Mouse (Mus musculus) heart, embryonic 13.5 days (tissue): ENCODE data around the gene Sec63. TPM values are rescaled to one million over a fixed set of nuclear protein-coding genes. Genes with fewer than 3 reads are reported as not detected.

Experiments used
- ATAC-seq: fragments of 200-750 bp; cut with Nextera tagmentation; 2 replicates; pipeline ENCODE4 v1.8.0; 2017; ENCODE audit warnings: moderate TSS enrichment; ENCODE audit not compliant: insufficient number of reproducible peaks, low FRiP score, low TSS enrichment; ENCODE audit errors: extremely low read depth
- H3K27ac ChIP-seq: fragments of 300-500 bp; sonication (generic); replicated peaks from 2 replicates; pipeline ENCODE4 v1.5.1; 2015; ENCODE audit warnings: moderate library complexity, mild to moderate bottlenecking, inconsistent platforms
- H3K27me3 ChIP-seq: fragments of 300-500 bp; sonication (generic); replicated peaks from 2 replicates; pipeline ENCODE4 v1.6.1; 2015; ENCODE audit warnings: mild to moderate bottlenecking, inconsistent platforms
- H3K36me3 ChIP-seq: fragments of 300-500 bp; sonication (generic); 2 replicates; pipeline ENCODE4 v1.6.1; 2015; ENCODE audit warnings: mild to moderate bottlenecking, inconsistent platforms
- H3K4me1 ChIP-seq: fragments of 300-500 bp; sonication (generic); 2 replicates; pipeline ENCODE4 v1.6.1; 2015; ENCODE audit warnings: inconsistent platforms
- H3K4me2 ChIP-seq: fragments of 300-500 bp; sonication (generic); 2 replicates; pipeline ENCODE4 v1.6.1; 2015; ENCODE audit warnings: inconsistent platforms, mild to moderate bottlenecking, moderate library complexity
- H3K4me3 ChIP-seq: fragments of 300-500 bp; sonication (generic); 2 replicates; pipeline ENCODE4 v1.5.1; 2015; ENCODE audit warnings: moderate library complexity, mild to moderate bottlenecking, inconsistent platforms
- H3K9ac ChIP-seq: fragments of 300-500 bp; sonication (generic); 2 replicates; pipeline ENCODE4 v1.6.1; 2015; ENCODE audit warnings: inconsistent platforms, mild to moderate bottlenecking, moderate library complexity
- H3K9me3 ChIP-seq: fragments of 300-500 bp; sonication (generic); 2 replicates; pipeline ENCODE4 v1.6.1; 2016; ENCODE audit warnings: inconsistent platforms
- WGBS: fragments of 180-500 bp; shearing (Covaris S2); methylation state at CpG from one replicate; pipeline ENCODE4 v1.1.7; 2015; ENCODE audit warnings: mixed read lengths; 5-methylcytosine and 5-hydroxymethylcytosine counted together
- polyA plus RNA-seq: library from polyadenylated mRNA; unstranded; fragments of >200 nt; fragmentation: Nextera tagmentation; extraction: Ambion mirVana; gene quantifications from 2 replicates; pipeline ENCODE4 v1.2.1, GENCODE M21; 2015

The Sec63 gene
- polyA plus RNA-seq, 1 experiment from 2014 or later: 14.7 TPM

GRCm38 (mm10) chr10:42848179-42849080 is 87.1 kb downstream of the Sec63 start:
- no peak for ATAC-seq

GRCm38 (mm10) chr10:42849081-42849400 is 87.7 kb downstream of the Sec63 start:
- Histone ChIP-seq H3K27ac (no peak overlapping the region), H3K36me3 (no peaks in the 10 kb centered on the region), H3K4me3 (no peak overlapping the region), H3K9me3 (peaks cover 4% of the 10 kb centered on the region), H3K4me1 (no peaks in the 10 kb centered on the region), H3K9ac (no peak overlapping the region), H3K4me2 (no peak overlapping the region), H3K27me3 (no peaks in the 10 kb centered on the region)
- 80% methylated on average over 7 of the region's 7 CpGs for WGBS
- ATAC-seq: no peak

More at GRCm38 (mm10) chr10:42848179-42849080, 87.1 kb downstream of the Sec63 start:
- Histone ChIP-seq H3K4me2 (no peak overlapping the region), H3K27ac (no peak overlapping the region), H3K9me3 (no peaks in the 10 kb centered on the region; the same call in 1 of the 2 replicates), H3K4me3 (no peak overlapping the region), H3K4me1 (no peaks in the 10 kb centered on the region), H3K9ac (no peak overlapping the region), H3K27me3 (no peaks in the 10 kb centered on the region; the same call in 1 of the 2 replicates), H3K36me3 (no peaks in the 10 kb centered on the region)
- WGBS: 79% methylated on average over 13 of the region's 13 CpGs

- Histone ChIP-seq H3K4me2 (no peak overlapping the region), H3K27me3 (no peaks in the 10 kb centered on the region), H3K36me3 (no peaks in the 10 kb centered on the region), H3K4me3 (no peak overlapping the region), H3K4me1 (peaks cover 9% of the 10 kb centered on the region), H3K27ac (no peak overlapping the region), H3K9ac (no peak overlapping the region), H3K9me3 (peaks cover 14% of the 10 kb centered on the region)
- WGBS: 59% methylated on average over 4 of the region's 4 CpGs
- no peak for ATAC-seq
Observed at GRCm38 (mm10) chr10:42854838-42855237, 93.5 kb downstream of the Sec63 start.

- ATAC-seq: no peak
- WGBS: 19% methylated on average over 5 of the region's 5 CpGs
- peaks cover 14% of the 10 kb centered on the region for H3K9me3 ChIP-seq
- peaks cover 9% of the 10 kb centered on the region for H3K4me1 ChIP-seq
- no peak overlapping the region for H3K27ac ChIP-seq
- no peaks in the 10 kb centered on the region for H3K27me3 ChIP-seq
- H3K4me3 ChIP-seq: no peak overlapping the region
- H3K4me2 ChIP-seq: no peak overlapping the region
- no peaks in the 10 kb centered on the region for H3K36me3 ChIP-seq
- no peak overlapping the region for H3K9ac ChIP-seq
Observed at GRCm38 (mm10) chr10:42855250-42855649, 94.0 kb downstream of the Sec63 start.

GRCm38 (mm10) chr10:42856574-42856973 is 95.3 kb downstream of the Sec63 start:
- Histone ChIP-seq H3K4me2 (no peak overlapping the region), H3K9me3 (peaks cover 14% of the 10 kb centered on the region), H3K4me3 (no peak overlapping the region), H3K9ac (no peak overlapping the region), H3K27ac (no peak overlapping the region), H3K36me3 (no peaks in the 10 kb centered on the region), H3K4me1 (peaks cover 9% of the 10 kb centered on the region), H3K27me3 (no peaks in the 10 kb centered on the region; the same call in 1 of the 2 replicates)
- 92% methylated on average over 9 of the region's 9 CpGs for WGBS
- ATAC-seq: no peak

- 86% methylated on average over 2 of the region's 2 CpGs for WGBS
- Histone ChIP-seq H3K9ac (no peak overlapping the region), H3K4me3 (no peak overlapping the region), H3K9me3 (peaks cover 14% of the 10 kb centered on the region), H3K4me2 (no peak overlapping the region), H3K27ac (no peak overlapping the region), H3K36me3 (no peaks in the 10 kb centered on the region), H3K27me3 (no peaks in the 10 kb centered on the region; the same call in 1 of the 2 replicates), H3K4me1 (peaks cover 9% of the 10 kb centered on the region)
- no peak for ATAC-seq
Observed at GRCm38 (mm10) chr10:42857021-42857420, 95.7 kb downstream of the Sec63 start.

- Histone ChIP-seq H3K4me1 (peaks cover 26% of the 10 kb centered on the region), H3K9ac (no peak overlapping the region), H3K36me3 (no peaks in the 10 kb centered on the region), H3K27me3 (peaks cover 10% of the 10 kb centered on the region; the same call in 1 of the 2 replicates), H3K4me3 (no peak overlapping the region), H3K4me2 (no peak overlapping the region), H3K27ac (no peak overlapping the region), H3K9me3 (peaks cover 10% of the 10 kb centered on the region)
- WGBS: 55% methylated on average over 2 of the region's 2 CpGs
- ATAC-seq: no peak
Observed at GRCm38 (mm10) chr10:42859781-42860158, 98.5 kb downstream of the Sec63 start.

GRCm38 (mm10) chr10:42860159-42860911 is 99.0 kb downstream of the Sec63 start, which contains the start of gene Scml4:
Gene Scml4, plus strand, starts transcription at chr10:42860370.
- peaks cover 11% of the 10 kb centered on the region; the same call in 1 of the 2 replicates for H3K27me3 ChIP-seq
- peaks cover 10% of the 10 kb centered on the region for H3K9me3 ChIP-seq
- no peak for ATAC-seq
- H3K4me3 ChIP-seq: no peak within 1 kb of the TSS
- peaks cover 26% of the 10 kb centered on the region for H3K4me1 ChIP-seq
- H3K4me2 ChIP-seq: peak within 1 kb of the TSS; percentile 28
- no peaks in the 10 kb centered on the region for H3K36me3 ChIP-seq
- 59% methylated on average over 17 of the region's 17 CpGs for WGBS
- no peak within 1 kb of the TSS for H3K27ac ChIP-seq
- no peak within 1 kb of the TSS for H3K9ac ChIP-seq

GRCm38 (mm10) chr10:42861446-42861845 is 100.2 kb downstream of the Sec63 start:
- H3K27me3 ChIP-seq: peaks cover 12% of the 10 kb centered on the region; the same call in 1 of the 2 replicates
- no peak for ATAC-seq
- no peak overlapping the region for H3K4me2 ChIP-seq
- 81% methylated on average over 7 of the region's 7 CpGs for WGBS
- H3K4me3 ChIP-seq: no peak overlapping the region
- no peak overlapping the region for H3K9ac ChIP-seq
- peaks cover 24% of the 10 kb centered on the region for H3K4me1 ChIP-seq
- H3K27ac ChIP-seq: no peak overlapping the region
- no peaks in the 10 kb centered on the region for H3K36me3 ChIP-seq
- peaks cover 7% of the 10 kb centered on the region for H3K9me3 ChIP-seq

GRCm38 (mm10) chr10:42862102-42862740 is 100.9 kb downstream of the Sec63 start:
- Histone ChIP-seq H3K27ac (no peak overlapping the region), H3K27me3 (peaks cover 12% of the 10 kb centered on the region; the same call in 1 of the 2 replicates), H3K9me3 (no peaks in the 10 kb centered on the region), H3K9ac (no peak overlapping the region), H3K36me3 (no peaks in the 10 kb centered on the region), H3K4me3 (no peak overlapping the region), H3K4me1 (peaks cover 24% of the 10 kb centered on the region), H3K4me2 (peak overlapping the region; percentile 40)
- 68% methylated on average over 13 of the region's 13 CpGs for WGBS
- no peak for ATAC-seq

- no peak overlapping the region for H3K4me2 ChIP-seq
- H3K4me3 ChIP-seq: no peak overlapping the region
- peaks cover 24% of the 10 kb centered on the region for H3K4me1 ChIP-seq
- ATAC-seq: no peak
- 71% methylated on average over 4 of the region's 4 CpGs for whole genome bisulfite sequencing
- H3K9me3 ChIP-seq: no peaks in the 10 kb centered on the region
- no peak overlapping the region for H3K27ac ChIP-seq
- H3K27me3 ChIP-seq: peaks cover 12% of the 10 kb centered on the region; the same call in 1 of the 2 replicates
- H3K36me3 ChIP-seq: no peaks in the 10 kb centered on the region
- H3K9ac ChIP-seq: no peak overlapping the region
Observed at GRCm38 (mm10) chr10:42862806-42863205, 101.5 kb downstream of the Sec63 start.
